Mouse (Mus musculus) cerebellum, adult (tissue): Measurements from ENCODE around the gene Zfhx3.

Source experiments
- ATAC-seq: cut with Nextera tagmentation; 2 replicates; pipeline ENCODE4 v1.9.2; 2017; ENCODE audit warnings: mild to moderate bottlenecking, moderate library complexity, mixed read lengths; ENCODE audit not compliant: insufficient number of reproducible peaks, low FRiP score, low TSS enrichment

Gene Zfhx3

GRCm38 (mm10) chr8:108317532-108318093 lies 375.2 kb downstream of the Zfhx3 start:
- no peak for ATAC-seq

DNA sequence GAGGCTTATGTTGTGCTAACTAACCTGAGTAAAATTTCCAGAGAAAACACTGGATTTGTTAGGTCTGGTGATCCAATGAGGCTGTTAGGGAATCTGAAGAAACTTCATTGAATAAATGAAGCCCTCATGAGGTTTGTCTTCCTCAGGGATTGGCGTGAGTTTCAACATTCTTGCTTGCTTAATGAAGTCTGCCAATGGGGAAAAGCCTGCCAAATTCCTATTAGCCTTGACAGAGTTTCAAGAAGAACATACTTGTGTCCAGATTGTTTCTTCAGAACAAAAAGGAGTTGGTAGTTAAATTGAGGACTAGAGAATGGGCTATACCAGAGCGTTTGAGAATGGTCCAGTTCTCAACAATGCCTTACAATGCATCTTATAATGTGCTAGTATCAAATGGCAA lies 385.3 kb downstream of the Zfhx3 start:
- no peak for ATAC-seq

DNA sequence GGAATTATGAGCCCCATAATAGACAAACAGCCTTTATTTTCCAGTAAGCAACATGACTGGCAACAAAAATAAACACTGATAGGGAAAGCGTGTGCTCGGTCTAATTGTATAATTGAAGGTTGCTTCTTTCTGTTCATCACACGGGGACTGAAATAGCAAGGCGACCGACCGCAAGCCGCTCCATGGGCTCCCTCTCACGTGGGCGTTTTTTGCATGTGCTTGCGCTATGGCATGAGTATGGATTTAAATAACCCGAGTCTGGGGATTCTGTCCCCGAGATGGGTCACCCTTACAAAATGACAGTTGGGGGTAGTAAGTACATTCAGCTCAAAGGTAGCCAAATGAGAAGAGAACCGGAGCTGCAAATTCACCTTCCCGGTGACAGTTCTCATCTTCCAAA lies 405.9 kb downstream of the Zfhx3 start:
- no peak for ATAC-seq

DNA sequence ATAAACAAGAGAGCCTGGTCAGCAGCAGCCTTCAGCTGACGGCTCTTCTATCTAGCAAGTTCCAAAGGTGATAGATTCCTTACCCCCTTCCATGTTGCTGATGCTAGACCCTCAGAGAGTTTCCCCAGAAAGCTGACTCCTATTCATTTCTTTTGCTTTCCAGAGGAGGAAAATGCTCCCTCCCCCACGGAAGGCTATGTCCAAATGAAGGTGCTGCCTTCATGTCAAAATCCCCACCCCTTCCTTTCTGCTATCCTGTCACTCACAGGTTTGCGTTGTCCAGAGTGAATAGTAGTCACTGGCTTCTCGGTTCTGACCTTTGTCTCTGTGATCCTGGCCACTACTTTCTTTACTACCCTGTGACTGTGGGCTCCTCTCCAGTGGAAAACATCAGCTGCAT lies 406.3 kb downstream of the Zfhx3 start:
- ATAC-seq = no peak

DNA sequence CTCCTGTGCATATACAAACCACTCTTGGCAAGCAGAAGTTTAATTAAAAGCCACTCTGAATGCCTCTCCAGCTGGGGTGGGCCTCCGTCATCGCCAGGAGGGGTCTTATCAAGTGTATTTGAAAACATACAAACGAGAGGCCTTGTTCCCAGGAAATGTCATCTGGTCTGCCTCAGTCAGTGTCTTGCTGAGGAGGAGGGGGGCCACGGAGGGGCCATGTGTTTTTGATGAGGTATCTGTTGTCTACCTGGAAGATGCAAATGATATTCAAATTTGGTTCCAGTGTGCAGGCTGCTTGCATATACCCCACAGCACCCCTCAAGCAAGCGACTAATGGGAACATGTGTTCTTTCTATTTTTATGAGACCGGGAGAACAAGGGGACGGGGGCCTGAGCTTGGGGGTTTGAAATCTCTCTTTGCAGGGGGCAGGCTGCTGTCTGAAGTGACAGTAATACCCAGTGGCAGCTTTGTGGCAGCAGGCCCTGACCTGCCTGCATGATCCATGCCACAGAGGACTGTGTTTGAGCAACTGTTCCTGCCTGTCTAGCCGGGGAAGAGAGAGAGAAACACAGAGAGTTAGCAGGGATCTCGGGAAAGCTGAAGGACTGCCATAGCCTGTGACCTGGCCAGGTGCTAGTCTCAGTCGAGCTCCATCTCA lies 412.8 kb downstream of the Zfhx3 start:
- ATAC-seq = no peak

- ATAC-seq = no peak
Observed at GRCm38 (mm10) chr8:108361402-108361801, 419.0 kb downstream of the Zfhx3 start.

GRCm38 (mm10) chr8:108362421-108362820 lies 420.0 kb downstream of the Zfhx3 start:
- ATAC-seq = no peak

- no peak for ATAC-seq
Observed at GRCm38 (mm10) chr8:108363435-108363834, 421.0 kb downstream of the Zfhx3 start.

DNA sequence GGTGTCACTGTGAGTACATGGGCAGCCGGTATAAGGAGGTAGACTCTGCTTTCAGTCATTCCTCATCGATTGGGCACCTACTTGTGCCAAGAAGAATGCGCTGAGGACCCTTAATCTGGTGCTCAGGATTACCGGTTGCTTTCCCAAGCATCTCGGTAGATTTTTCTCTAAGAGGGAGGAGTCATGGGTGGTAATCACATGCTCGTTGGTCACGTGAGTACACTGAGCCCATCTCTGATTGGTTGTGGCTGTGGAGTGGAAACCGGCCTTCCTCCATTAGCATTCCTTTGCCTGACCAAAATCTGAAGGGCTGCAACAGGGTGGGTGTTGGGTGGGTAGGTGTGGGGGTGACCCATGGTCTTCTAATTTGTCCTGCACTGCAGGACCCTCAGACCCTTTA lies 421.4 kb downstream of the Zfhx3 start:
- ATAC-seq = no peak

- ATAC-seq = no peak
Observed at GRCm38 (mm10) chr8:108369081-108369480, 426.6 kb downstream of the Zfhx3 start.

DNA sequence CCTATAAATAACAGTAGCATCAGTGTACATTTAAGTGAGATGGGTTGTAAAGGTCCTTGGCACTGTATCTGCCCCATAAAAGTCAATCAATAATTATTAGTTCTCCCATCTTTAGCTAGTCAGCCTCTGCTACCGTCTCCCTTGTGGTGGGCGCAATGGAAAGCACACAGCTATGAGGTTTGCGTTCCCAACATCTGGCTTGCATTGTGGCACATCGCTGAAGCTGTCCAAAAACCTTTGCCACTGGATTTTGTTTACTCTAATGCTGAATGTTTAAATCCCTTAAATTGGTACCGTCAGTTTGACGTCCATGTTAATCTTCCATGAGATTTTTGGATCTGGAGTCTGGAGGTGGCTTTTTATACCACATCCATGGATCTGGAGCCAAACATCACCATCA lies 428.3 kb downstream of the Zfhx3 start:
- no peak for ATAC-seq

- no peak for ATAC-seq
Observed at GRCm38 (mm10) chr8:108373046-108373445, 430.6 kb downstream of the Zfhx3 start.

DNA sequence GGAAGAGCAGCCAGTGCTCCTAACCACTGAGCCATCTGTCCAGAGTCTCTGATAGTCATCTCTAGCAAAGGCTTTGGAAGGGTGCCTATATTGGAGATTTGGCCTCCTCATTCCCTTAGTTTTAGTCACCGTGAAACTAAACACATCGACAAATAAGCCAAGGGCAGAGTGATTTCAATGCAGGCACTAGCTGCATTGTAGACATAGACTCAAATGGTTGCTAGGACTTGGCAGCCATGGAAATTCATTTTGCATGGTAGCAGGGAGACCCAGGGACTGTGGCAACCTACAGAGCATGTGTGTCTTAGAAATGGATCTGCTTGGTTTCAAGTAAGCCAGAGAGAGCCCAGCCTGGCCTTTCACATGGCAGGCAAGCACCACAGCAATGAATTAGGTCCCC lies 435.6 kb downstream of the Zfhx3 start:
- no peak for ATAC-seq

- ATAC-seq = no peak
Observed at GRCm38 (mm10) chr8:108383121-108383520, 440.7 kb downstream of the Zfhx3 start.

GRCm38 (mm10) chr8:108387160-108387912 lies 444.9 kb downstream of the Zfhx3 start:
- ATAC-seq = peak; percentile 42

DNA sequence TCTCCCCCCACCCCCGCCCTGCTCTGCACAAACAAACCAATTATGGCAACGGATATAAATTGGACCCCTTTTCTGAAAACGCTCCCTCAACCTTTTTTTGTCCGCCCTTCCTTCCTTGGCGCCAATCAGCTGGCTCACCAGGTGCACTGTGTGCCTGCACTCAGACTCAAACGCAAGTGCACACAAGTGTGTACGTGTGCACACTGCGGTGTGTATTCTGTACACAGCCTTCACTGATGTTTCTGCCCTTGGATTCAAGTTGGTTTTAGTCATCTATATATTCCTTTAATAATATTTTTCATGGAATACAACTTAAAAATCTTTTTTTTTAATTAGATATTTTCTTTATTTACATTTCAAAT lies 445.4 kb downstream of the Zfhx3 start:
- ATAC-seq = no peak

DNA sequence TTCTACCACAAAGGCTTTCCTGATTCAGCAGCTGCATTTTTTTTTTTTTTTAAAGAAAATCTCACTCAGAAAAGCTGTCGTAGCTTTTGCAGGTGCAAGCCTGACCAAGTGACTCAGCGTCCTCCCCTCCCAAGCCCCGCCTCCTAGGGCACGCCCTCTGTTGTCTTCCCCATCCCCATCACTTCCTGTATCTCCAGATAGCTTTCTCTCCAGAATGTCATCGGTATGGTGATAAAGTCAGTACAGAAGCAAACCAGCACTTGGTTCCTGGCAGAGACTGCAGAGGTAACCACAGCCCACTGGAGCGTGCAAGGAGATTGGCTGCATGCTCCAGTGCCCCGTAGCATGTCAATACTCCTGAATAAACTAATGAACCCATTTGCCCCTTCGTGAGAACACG lies 450.5 kb downstream of the Zfhx3 start:
- no peak for ATAC-seq

- ATAC-seq = no peak
Observed at GRCm38 (mm10) chr8:108402149-108402548, 459.7 kb downstream of the Zfhx3 start.

GRCm38 (mm10) chr8:108406716-108407494 lies 464.5 kb downstream of the Zfhx3 start:
- ATAC-seq = peak; percentile 14; the same call in 1 of the 2 replicates

DNA sequence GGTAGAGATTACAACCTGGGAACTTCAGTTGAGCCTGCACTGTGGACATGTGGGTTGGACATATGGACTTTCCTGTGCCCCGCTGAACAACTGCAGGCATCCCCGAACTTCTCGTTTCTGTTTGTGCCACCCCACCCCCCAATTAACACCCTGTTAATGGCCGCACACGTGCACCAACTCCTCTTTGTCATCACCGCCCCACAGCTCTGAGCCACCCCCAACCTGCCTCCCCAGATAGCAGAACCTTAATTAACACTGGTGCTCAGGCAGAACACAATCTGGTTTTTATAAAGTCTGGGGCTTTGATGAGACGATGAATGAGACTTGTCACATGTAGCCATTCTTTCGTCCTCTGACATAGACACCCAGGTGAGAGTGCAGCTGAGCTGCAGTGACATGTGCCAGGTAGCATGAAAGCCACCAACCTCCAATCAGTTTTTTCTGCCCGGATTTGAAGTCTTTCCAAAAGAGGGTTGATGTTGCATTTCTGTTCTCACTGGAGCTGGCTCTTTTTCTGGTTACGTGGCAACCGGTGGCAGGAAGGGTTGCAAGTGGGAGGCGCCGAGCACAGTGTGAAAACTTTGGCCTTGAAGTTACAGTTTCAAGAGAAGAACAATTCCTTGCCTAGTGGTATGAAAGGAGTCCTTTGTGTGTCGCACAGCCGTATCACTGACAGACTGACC lies 476.9 kb downstream of the Zfhx3 start:
- ATAC-seq = no peak
